Mouse (Mus musculus): Measurements from ENCODE around the gene Scd1. TPM values are rescaled to one million over a fixed set of nuclear protein-coding genes. Genes with fewer than 3 reads are reported as not detected.

Gene Scd1
- polyA plus RNA-seq (2017; shearing (Covaris generic)) = 1.1 TPM

GRCm38 (mm10) chr19:44407341-44408222 is at the start of gene Scd1:
Gene Scd1, minus strand, starts transcription at chr19:44407879.

Other genes starting within 250 kb of the Scd1 start
- gene Pkd2l1, start 215.4 kb downstream of the Scd1 start, polyA plus RNA-seq (2017; shearing (Covaris generic)) = not detected
- not detected for gene Scd3, start 204.6 kb downstream of the Scd1 start, polyA plus RNA-seq (2017; shearing (Covaris generic))
- gene Scd2, start 114.2 kb downstream of the Scd1 start, polyA plus RNA-seq (2017; shearing (Covaris generic)) = 59.0 TPM
- gene Scd4, start 74.8 kb downstream of the Scd1 start, polyA plus RNA-seq (2017; shearing (Covaris generic)) = 0.47 TPM
- not detected for gene Wnt8b, start 85.6 kb upstream of the Scd1 start, polyA plus RNA-seq (2017; shearing (Covaris generic))
- gene Sec31b, start 138.0 kb upstream of the Scd1 start, polyA plus RNA-seq (2017; shearing (Covaris generic)) = 5.3 TPM
- 11.4 TPM for gene Gm20538, start 145.0 kb upstream of the Scd1 start, polyA plus RNA-seq (2017; shearing (Covaris generic))
- 369 TPM for gene Ndufb8, start 147.6 kb upstream of the Scd1 start, polyA plus RNA-seq (2017; shearing (Covaris generic))
- gene Hif1an, start 155.0 kb upstream of the Scd1 start, polyA plus RNA-seq (2017; shearing (Covaris generic)) = 45.1 TPM

Measured in CD4-positive, CD25-positive, alpha-beta regulatory T cell, adult 9 weeks (primary cell).